Mouse (Mus musculus) Patski (cell line): ENCODE measurements around the gene Atp6v1c2. TPM values are rescaled to one million over a fixed set of nuclear protein-coding genes. Genes with fewer than 3 reads are reported as not detected.

ENCODE experiments used
- ATAC-seq: fragments of 100-300 bp; one replicate; pipeline ENCODE4 v1.8.0; 2021
- CTCF ChIA-PET: fragments of 350-600 bp; sonication (Branson Sonifier 250); formaldehyde crosslinking; loops from one replicate; lab custom pipeline; 2022; ENCODE audit warnings: inconsistent platforms; lab: Charles Lee
- POLR2A ChIA-PET: fragments of 350-600 bp; sonication (Branson Sonifier 250); formaldehyde crosslinking; loops from one replicate; lab custom pipeline; 2022; ENCODE audit warnings: antibody characterized with exemption, inconsistent platforms; lab: Charles Lee
- DNase-seq: peaks from one replicate; pipeline ENCODE4 v3.0.0-alpha.2; 2011; ENCODE audit warnings: low read depth, low spot score
- H3K27me3 ChIP-seq: fragments of 371-371 bp; one replicate; pipeline ENCODE4 v1.5.1; 2021
- CTCF ChIP-seq: fragments of 100-300 bp; IDR thresholded peaks from one replicate; pipeline ENCODE4 v1.5.1; 2021
- in situ Hi-C: fragments of 300-500 bp; cut with MboI; formaldehyde crosslinking; loops from 3 replicates; pipeline ENCODE4 v1.11.1; 2018; ENCODE audit warnings: low pct_unique_long_range_greater_than_20kb, mixed read lengths
- polyA plus RNA-seq: library from polyadenylated mRNA; unstranded; gene quantifications from one replicate; pipeline ENCODE4 v1.2.3, GENCODE M21; 2021

Atp6v1c2 gene
- polyA plus RNA-seq, 1 experiment from 2014 or later: not detected

- no peak for TF ChIP-seq CTCF
- in situ Hi-C loops: no loop called here
- ChIA-PET CTCF (no interaction called here), POLR2A (no interaction called here)
- ATAC-seq (no peak), DNase-seq (no peak)
- H3K27me3 ChIP-seq: no peaks in the 10 kb centered on the region
These were observed 70.7 kb downstream of the Atp6v1c2 start for GRCm38 (mm10) chr12:17258431-17258830.

GRCm38 (mm10) chr12:17256905-17257304 is 72.3 kb downstream of the Atp6v1c2 start:
- in situ Hi-C loops: no loop called here
- peak; percentile 61 for TF ChIP-seq CTCF
- DNase-seq (no peak), ATAC-seq (peak; percentile 71)
- ChIA-PET CTCF (interaction anchor here (1.0 to 1.7 kb wide), 5 partner anchors 9 to 238 kb away, joined by 3 to 6 read pairs (median 4); partner anchors contain the start of gene Pdia6), POLR2A (no interaction called here)
- no peaks in the 10 kb centered on the region for H3K27me3 ChIP-seq

DNA sequence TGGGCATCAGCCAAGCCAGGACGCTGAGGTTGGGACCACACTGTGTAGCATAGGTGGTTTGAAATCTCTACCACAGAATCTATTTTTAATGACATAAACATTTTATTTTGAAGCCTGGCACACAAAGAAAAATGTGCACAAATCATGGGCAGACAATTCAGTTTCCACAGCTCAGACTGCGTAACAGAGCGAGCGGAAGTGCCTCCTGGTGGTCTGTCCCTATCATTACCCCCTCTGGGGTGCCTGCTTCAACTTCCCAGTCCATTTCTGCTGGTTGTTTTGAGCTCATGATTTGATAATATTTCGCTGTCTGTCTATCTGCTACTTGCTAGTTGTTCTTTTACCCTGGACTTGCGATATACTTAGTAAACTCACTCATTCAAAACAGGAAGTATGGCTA is 73.6 kb downstream of the Atp6v1c2 start:
- peak; percentile 63 for TF ChIP-seq CTCF
- in situ Hi-C loops: no loop called here
- ChIA-PET POLR2A (no interaction called here), CTCF (interaction anchor here (0.9 to 1.9 kb wide), 6 partner anchors 13 to 237 kb away, joined by 3 to 6 read pairs (median 4); no protein-coding TSS in a partner anchor)
- no peaks in the 10 kb centered on the region for H3K27me3 ChIP-seq
- ATAC-seq (no peak), DNase-seq (no peak)

DNA sequence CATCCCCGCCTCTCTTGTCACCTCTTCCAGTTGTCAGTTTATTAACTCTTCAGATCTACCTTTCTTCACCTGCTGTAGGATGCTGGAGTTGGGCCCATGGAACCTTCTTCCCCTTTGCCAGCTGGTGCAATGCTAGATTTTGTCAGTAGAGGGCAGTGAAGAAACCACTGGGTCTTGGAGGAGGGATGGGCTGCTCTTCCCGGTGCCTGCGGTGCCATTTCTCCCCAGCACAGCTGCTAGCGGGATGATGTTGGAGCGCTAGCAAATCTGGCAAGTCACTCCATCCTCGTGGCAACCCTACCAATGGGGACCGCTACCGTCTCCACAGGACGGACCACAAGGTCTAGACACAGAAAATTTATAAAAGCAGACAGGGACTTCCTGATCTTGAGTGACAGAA is 76.1 kb downstream of the Atp6v1c2 start:
- no peak for ATAC-seq
- ChIA-PET POLR2A (no interaction called here), CTCF (interaction anchor here (1.1 to 1.8 kb wide), 2 partner anchors 9 to 13 kb away, joined by 3 to 5 read pairs; no protein-coding TSS in a partner anchor)
- DNase-seq: no peak
- peak; percentile 66 for TF ChIP-seq CTCF
- in situ Hi-C loops: no loop called here
- H3K27me3 ChIP-seq: no peaks in the 10 kb centered on the region

DNA sequence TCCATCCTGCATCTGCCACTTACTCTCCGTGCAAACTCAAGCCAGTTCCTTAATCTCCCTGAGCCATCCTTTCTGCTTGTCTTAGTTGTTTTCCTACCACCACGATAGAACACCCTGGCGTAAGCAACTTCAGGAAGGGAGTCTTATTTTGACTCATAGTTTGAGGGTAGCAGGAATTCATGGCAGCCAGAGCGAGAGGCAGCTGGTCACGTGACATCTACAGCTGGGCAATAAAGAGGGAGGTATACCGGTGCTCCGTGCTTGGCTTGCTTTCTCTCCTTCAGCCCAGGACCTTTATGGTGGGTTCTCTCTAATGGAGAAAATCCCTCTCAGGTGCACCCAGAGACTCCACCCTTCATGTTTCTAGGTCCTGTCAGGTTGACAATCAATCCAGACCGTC is 78.2 kb downstream of the Atp6v1c2 start:
- DNase-seq: no peak
- in situ Hi-C loops: no loop called here
- no peaks in the 10 kb centered on the region for H3K27me3 ChIP-seq
- POLR2A ChIA-PET: no interaction called here
- TF ChIP-seq CTCF: no peak
- ATAC-seq: no peak
- CTCF ChIA-PET: no interaction called here

GRCm38 (mm10) chr12:17242041-17242440 is 87.1 kb downstream of the Atp6v1c2 start:
- CTCF ChIA-PET: interaction anchor here (1.6 kb wide), 1 partner anchor 14 kb away, joined by 6 read pairs; no protein-coding TSS in a partner anchor
- TF ChIP-seq CTCF: peak; percentile 63
- DNase-seq: no peak
- ATAC-seq: peak; percentile 76
- in situ Hi-C loops: no loop called here
- no peaks in the 10 kb centered on the region for H3K27me3 ChIP-seq
- POLR2A ChIA-PET: no interaction called here

- no peak for TF ChIP-seq CTCF
- DNase-seq (no peak), ATAC-seq (no peak)
- POLR2A ChIA-PET: no interaction called here
- in situ Hi-C loops: no loop called here
- no peaks in the 10 kb centered on the region for H3K27me3 ChIP-seq
- CTCF ChIA-PET: interaction anchor here (1.6 to 2.1 kb wide), 2 partner anchors 11 to 14 kb away, joined by 5 to 6 read pairs; no protein-coding TSS in a partner anchor
These were observed 87.5 kb downstream of the Atp6v1c2 start for GRCm38 (mm10) chr12:17241614-17242013.

DNA sequence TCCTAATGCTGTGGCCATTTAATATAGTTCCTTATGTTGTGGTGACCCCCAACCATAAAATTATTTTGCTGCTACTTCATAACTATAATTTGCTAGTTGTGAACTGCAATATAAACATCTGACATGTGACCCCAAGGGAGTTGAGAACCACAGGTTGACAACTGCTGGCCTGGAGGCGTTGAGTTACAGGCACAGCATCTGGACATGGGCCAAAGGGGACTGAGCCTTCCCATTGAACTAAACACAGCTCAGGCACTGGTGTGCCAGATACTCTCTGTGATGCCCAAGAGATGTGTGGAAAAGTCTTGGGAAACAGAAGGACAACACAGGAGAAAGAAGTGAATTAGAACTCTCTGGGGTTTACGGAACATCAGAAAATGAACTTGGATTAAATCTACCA is 88.1 kb downstream of the Atp6v1c2 start:
- no peak for TF ChIP-seq CTCF
- in situ Hi-C loops: no loop called here
- CTCF ChIA-PET: interaction anchor here (2.1 kb wide), 1 partner anchor 11 kb away, joined by 5 read pairs; no protein-coding TSS in a partner anchor
- POLR2A ChIA-PET: no interaction called here
- ATAC-seq (no peak), DNase-seq (no peak)
- no peaks in the 10 kb centered on the region for H3K27me3 ChIP-seq

DNA sequence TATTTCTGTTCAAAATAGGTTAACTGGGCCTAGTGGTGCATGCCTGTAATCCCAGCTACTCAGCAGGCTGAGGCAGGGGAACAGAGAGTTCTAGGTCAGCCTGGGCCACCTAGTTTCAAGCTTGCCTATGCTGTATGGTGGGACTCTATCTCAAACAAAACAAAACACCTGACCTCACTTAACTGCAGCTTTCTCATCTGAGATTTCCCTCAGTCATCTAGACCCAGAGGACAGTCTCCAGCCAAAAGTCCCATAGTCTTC is 89.8 kb downstream of the Atp6v1c2 start:
- DNase-seq (no peak), ATAC-seq (no peak)
- TF ChIP-seq CTCF: no peak
- in situ Hi-C loops: loop anchor here (5.0 kb wide), 1 partner anchor 207 kb away; no protein-coding TSS in a partner anchor
- H3K27me3 ChIP-seq: no peaks in the 10 kb centered on the region
- ChIA-PET CTCF (interaction anchor here (1.0 to 2.1 kb wide), 3 partner anchors 10 to 61 kb away, joined by 3 to 5 read pairs (median 3); no protein-coding TSS in a partner anchor), POLR2A (no interaction called here)

DNA sequence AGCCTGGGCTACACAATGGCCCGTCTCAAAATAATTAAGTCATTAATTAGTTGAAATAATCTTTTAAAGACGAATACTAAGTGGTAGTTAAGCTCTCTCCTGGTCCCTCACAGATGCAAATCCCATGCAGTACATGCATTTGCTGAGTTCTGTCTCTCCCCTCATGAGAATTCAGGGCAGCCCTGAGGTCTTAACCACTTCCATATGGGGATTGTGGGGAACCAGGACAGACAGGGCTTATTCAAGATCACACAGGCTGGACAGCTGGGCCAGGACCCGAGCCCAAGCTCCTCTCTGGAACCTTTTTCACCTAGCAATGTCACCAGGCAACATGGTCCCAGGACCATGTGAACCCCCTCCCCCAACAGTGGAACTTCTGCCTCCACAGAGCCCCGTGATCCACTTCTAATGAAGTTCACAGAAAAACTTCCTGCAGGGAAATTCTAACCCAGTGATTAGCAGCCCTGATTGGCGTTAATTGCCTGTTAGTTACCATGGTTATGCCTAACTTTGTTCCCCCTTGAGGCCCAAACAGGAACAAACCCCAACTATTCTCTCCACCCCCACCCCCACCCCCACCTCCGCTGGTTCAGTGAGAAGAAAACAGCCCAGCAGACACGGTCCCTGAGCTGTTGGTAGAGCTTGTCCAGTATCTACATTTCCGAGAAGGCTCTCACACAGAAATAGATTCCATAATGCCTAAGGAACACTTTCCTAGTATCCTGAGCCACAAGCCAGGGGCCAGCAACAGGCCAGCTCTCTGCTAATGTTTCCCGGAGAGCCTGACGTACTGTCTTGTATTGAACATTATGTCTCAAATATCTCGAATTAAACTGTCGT is 90.4 kb downstream of the Atp6v1c2 start:
- TF ChIP-seq CTCF: no peak
- in situ Hi-C loops: loop anchor here (5.0 kb wide), 1 partner anchor 207 kb away; no protein-coding TSS in a partner anchor
- no peak for DNase-seq
- ChIA-PET CTCF (interaction anchor here (0.8 to 1.1 kb wide), 3 partner anchors 10 to 61 kb away, joined by 3 read pairs; no protein-coding TSS in a partner anchor), POLR2A (interaction anchor here (0.6 kb wide), 1 partner anchor 266 kb away, joined by 4 read pairs; no protein-coding TSS in a partner anchor)
- no peaks in the 10 kb centered on the region for H3K27me3 ChIP-seq
- ATAC-seq: no peak
